Mouse (Mus musculus): ENCODE data around the gene Rhox2g. TPM values are rescaled to one million over a fixed set of nuclear protein-coding genes. Genes with fewer than 3 reads are reported as not detected.
"Not testable (repeated sequence)": the region's sequence is repeated elsewhere in the genome, so short reads cannot be mapped to it uniquely, and the experiment has no call there.

Rhox2g gene
- polyA plus RNA-seq (2012; rRNA removed) = not detected in 2 replicates

DNA sequence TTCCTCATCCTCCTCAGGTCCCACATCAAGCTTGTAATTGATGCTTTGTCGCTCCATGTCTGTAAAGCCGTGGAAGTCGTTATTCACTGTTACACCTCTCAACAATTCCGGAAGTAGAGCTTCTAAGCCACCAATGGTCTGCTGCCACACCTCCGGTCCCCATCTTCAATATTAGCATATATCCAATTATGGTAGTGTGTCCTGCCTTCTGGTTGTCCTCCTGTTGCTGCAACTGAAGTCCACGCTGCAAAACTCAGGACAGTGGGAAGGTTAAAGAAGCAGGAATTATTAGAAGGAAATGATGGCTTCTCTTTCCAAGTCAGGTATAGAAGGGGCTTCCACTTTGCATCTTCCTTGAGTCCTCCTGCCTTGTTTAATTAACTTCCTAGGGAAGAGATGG is at the start of gene Rhox2g:
Gene Rhox2g, minus strand, starts transcription at position 101 of the 400 bp plus-strand sequence.
- 91% methylated on average over 6 of the region's 6 CpGs for WGBS
- not testable (repeated sequence) for H3K4me3 ChIP-seq (replicated peaks; ENCODE audit: extremely low read depth, low read depth, low read length); DNase-seq; H3K4me1 ChIP-seq (ENCODE audit: control insufficient read depth, insufficient read depth, low read length)

DNA sequence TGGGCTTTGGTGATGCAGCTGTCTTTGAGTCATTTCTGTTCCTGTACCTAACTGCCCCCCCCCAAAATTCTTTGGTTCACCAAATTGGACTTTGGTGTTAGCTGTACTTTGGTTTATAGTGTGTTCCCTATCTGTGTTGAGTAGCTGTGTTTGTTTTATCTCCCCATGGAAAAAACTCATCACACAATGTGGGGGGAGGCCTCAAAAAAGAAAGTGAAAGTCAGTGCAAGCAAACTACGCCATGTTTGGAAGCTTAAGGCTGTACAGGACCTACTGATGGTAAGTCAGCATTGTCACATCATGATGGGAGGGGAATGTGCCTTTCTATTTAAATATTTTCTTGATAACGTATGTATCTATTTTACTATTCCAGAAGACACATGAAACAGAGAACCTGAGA is 49.0 kb upstream of the Rhox2g start:
- no peak overlapping the region for H3K4me3 ChIP-seq (replicated peaks; ENCODE audit: extremely low read depth, low read depth, low read length)
- H3K4me1 ChIP-seq (ENCODE audit: control insufficient read depth, insufficient read depth, low read length) = no peaks in the 10 kb centered on the region
- WGBS = 66% methylated on average over 2 of the region's 2 CpGs
- TF ChIP-seq POLR2A (IDR thresholded peaks at IDR 0.05; ENCODE audit: borderline replicate concordance, extremely low read depth, low read depth, low read length) (no peak), CTCF (IDR thresholded peaks at IDR 0.05; ENCODE audit: insufficient read depth, low read length) (no peak)
- no peak for DNase-seq

DNA sequence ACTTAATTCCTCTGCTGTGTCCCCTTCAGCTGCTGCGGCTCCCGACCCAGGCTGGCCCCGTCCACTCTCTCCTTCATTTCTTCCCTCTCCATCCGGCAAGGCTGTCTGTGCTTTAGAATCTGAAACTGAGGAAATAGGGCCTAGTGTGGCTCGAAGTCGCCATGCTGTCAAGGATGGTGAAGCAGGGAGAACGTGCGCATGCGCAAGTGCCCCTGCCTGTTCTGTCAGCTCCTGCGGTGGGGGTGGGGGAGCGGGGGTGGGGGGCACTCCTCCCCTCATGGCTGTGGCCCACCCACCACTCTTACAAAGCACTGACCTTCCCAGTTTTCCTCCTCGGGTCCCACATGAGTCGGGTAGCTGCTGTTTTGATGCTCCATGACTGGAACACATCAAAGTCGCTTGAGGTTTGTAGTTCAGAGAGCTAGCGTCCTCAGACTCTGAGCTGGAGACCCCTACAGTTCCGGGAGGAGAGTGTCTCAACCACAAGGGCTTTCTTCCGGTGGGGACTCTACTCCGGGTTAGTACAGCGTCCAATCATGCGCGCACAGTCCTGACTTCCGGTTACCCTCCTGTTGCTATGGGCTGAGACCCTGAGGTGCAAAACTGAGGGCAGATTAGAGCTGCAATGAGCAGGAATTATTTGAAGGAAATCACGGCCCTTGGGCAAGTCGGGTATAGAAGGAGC is 39.9 kb upstream of the Rhox2g start:
- TF ChIP-seq CTCF (IDR thresholded peaks at IDR 0.05; ENCODE audit: insufficient read depth, low read length) = no peak
- no peak for TF ChIP-seq POLR2A (IDR thresholded peaks at IDR 0.05; ENCODE audit: borderline replicate concordance, extremely low read depth, low read depth, low read length)
- DNase-seq = no peak
- Histone ChIP-seq H3K4me1 (ENCODE audit: control insufficient read depth, insufficient read depth, low read length) (no peaks in the 10 kb centered on the region), H3K4me3 (replicated peaks; ENCODE audit: extremely low read depth, low read depth, low read length) (no peak overlapping the region)
- 84% methylated on average over 24 of the region's 24 CpGs for WGBS

DNA sequence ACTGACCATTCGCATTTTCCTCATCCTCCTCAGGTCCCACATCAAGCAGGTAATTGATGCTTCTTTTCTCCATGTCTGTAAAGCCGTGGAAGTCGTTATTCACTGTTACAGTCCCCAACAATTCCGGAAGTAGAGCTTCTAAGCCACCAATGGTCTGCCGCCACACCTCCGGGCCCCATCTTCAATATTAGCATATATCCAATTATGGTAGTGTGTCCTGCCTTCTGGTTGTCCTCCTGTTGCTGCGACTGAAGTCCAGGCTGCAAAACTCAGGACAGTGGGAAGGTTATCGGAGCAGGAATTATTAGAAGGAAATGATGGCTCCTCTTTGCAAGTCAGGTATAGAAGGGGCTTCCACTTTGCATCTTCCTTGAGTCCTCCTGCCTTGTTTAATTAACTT is 29.9 kb upstream of the Rhox2g start, which contains the start of gene Rhox2h:
Gene Rhox2h, minus strand, starts transcription at position 101 of the 400 bp plus-strand sequence.
- not testable (repeated sequence) for H3K4me3 ChIP-seq (replicated peaks; ENCODE audit: extremely low read depth, low read depth, low read length); H3K4me1 ChIP-seq (ENCODE audit: control insufficient read depth, insufficient read depth, low read length); DNase-seq
- WGBS = 83% methylated on average over 8 of the region's 8 CpGs

DNA sequence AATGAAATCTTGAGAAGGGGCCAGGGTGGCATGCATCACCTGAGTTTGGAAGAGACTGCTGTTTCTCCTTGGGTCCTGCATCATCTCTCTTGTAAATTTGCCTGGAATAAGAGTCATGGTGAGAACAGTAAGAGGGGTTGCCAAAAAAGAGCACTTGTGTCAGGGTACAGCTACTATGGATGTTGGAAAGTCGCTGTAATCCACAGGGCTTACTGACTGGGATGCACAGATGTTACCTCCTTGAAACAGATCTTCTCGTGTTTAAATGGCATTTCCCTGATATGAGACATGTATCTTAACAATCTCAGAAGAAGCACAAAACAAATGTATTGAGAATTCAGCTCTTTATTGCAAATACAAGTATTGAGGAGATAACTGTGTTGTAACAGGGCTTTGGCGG is 25.4 kb upstream of the Rhox2g start, which contains the start of gene Rhox3h:
Gene Rhox3h, minus strand, starts transcription at position 101 of the 400 bp plus-strand sequence.
- WGBS = 100% methylated on average over 1 of the region's 3 CpGs
- not testable (repeated sequence) for DNase-seq; H3K4me1 ChIP-seq (ENCODE audit: control insufficient read depth, insufficient read depth, low read length); H3K4me3 ChIP-seq (replicated peaks; ENCODE audit: extremely low read depth, low read depth, low read length)

DNA sequence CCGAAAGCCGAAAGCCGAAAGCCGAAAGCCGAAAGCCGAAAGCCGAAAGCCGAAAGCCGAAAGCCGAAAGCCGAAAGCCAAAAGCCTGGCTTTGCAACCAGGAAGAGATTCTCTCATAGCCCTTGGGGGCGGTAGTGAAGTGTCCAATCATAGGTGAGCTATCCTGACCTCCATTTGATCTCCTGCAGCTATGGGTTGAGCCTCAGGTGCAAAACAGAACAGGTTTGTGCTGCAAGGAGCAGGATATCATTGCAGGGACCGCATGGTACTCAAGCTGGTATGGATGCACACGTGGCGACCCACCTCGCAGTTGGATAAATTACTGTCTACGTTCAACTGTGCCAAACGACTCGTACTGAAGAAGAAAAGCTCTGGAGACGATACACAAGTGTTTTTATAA is 8.0 kb upstream of the Rhox2g start, which contains the start of gene Rhox4g:
Gene Rhox4g, minus strand, starts transcription at position 101 of the 400 bp plus-strand sequence.
- WGBS = 89% methylated on average over 19 of the region's 20 CpGs
- H3K4me3 ChIP-seq (replicated peaks; ENCODE audit: extremely low read depth, low read depth, low read length); DNase-seq; H3K4me1 ChIP-seq (ENCODE audit: control insufficient read depth, insufficient read depth, low read length): not testable (repeated sequence)

DNA sequence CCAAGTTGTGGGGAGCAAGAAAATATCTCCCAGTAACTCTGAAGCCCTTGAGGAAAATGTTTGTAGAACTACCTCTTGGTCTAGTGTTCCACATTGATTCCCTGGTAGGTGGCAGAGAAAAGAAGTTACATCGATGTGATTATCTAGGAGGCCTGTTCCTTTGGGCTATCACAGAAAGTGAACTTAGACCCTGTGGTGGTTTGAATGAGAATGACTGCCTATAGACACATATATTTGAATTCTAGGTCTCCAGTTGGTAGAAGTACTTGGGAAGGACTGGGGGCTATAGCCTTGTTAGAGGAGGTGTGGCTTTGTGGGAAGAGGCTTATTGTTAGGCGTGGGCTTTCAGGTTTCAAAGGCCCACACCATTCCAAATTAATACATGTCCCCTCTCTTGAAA is 14.8 kb downstream of the Rhox2g start, which contains the start of gene Rhox3g:
Gene Rhox3g, minus strand, starts transcription at position 101 of the 400 bp plus-strand sequence.
- not testable (repeated sequence) for DNase-seq; H3K4me1 ChIP-seq (ENCODE audit: control insufficient read depth, insufficient read depth, low read length); H3K4me3 ChIP-seq (replicated peaks; ENCODE audit: extremely low read depth, low read depth, low read length)
- 87% methylated on average over 2 of the region's 2 CpGs for WGBS

DNA sequence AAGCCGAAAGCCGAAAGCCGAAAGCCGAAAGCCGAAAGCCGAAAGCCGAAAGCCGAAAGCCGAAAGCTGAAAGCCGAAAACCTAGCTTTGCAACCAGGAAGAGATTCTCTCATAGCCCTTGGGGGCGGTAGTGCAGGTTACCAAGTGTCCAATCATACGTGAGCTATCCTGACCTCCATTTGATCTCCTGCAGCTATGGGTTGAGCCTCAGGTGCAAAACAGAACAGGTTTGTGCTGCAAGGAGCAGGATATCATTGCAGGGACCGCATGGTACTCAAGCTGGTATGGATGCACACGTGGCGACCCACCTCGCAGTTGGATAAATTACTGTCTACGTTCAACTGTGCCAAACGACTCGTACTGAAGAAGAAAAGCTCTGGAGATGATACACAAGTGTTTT is 35.7 kb downstream of the Rhox2g start, which contains the start of gene Rhox4f:
Gene Rhox4f, minus strand, starts transcription at position 101 of the 400 bp plus-strand sequence.
- not testable (repeated sequence) for H3K4me3 ChIP-seq (replicated peaks; ENCODE audit: extremely low read depth, low read depth, low read length); DNase-seq; H3K4me1 ChIP-seq (ENCODE audit: control insufficient read depth, insufficient read depth, low read length)
- 93% methylated on average over 18 of the region's 19 CpGs for WGBS

Other genes with a start within 250 kb of the Rhox2g start
- not detected in 2 replicates for gene Rhox2b, start 231.4 kb downstream of the Rhox2g start, polyA plus RNA-seq (2012; rRNA removed)
- not detected in 2 replicates for gene Rhox4b, start 211.0 kb downstream of the Rhox2g start, polyA plus RNA-seq (2012; rRNA removed)
- gene Rhox2c, start 189.8 kb downstream of the Rhox2g start, polyA plus RNA-seq (2012; rRNA removed) = not detected in 2 replicates
- gene Rhox3c, start 184.9 kb downstream of the Rhox2g start, polyA plus RNA-seq (2012; rRNA removed) = not detected in 2 replicates
- gene Rhox4c, start 163.1 kb downstream of the Rhox2g start, polyA plus RNA-seq (2012; rRNA removed) = not detected in 2 replicates
- gene Rhox2d, start 150.0 kb downstream of the Rhox2g start, polyA plus RNA-seq (2012; rRNA removed) = not detected in 2 replicates
- gene Rhox4d, start 129.1 kb downstream of the Rhox2g start, polyA plus RNA-seq (2012; rRNA removed) = not detected in 2 replicates
- gene Rhox2e, start 113.0 kb downstream of the Rhox2g start, polyA plus RNA-seq (2012; rRNA removed) = not detected in 2 replicates
- not detected in 2 replicates for gene Rhox3e, start 101.5 kb downstream of the Rhox2g start, polyA plus RNA-seq (2012; rRNA removed)
- not detected in 2 replicates for gene Rhox4e, start 86.1 kb downstream of the Rhox2g start, polyA plus RNA-seq (2012; rRNA removed)
- not detected in 2 replicates for gene Rhox2f, start 72.1 kb downstream of the Rhox2g start, polyA plus RNA-seq (2012; rRNA removed)
- gene Rhox3f, start 62.5 kb downstream of the Rhox2g start, polyA plus RNA-seq (2012; rRNA removed) = not detected in 2 replicates
- gene Rhox4f, start 35.8 kb downstream of the Rhox2g start, polyA plus RNA-seq (2012; rRNA removed) = not detected in 2 replicates
- not detected in 2 replicates for gene Rhox3g, start 14.9 kb downstream of the Rhox2g start, polyA plus RNA-seq (2012; rRNA removed)
- not detected in 2 replicates for gene Rhox4g, start 7.9 kb upstream of the Rhox2g start, polyA plus RNA-seq (2012; rRNA removed)
- gene Rhox3h, start 25.3 kb upstream of the Rhox2g start, polyA plus RNA-seq (2012; rRNA removed) = not detected in 2 replicates
- not detected in 2 replicates for gene Rhox2h, start 29.8 kb upstream of the Rhox2g start, polyA plus RNA-seq (2012; rRNA removed)
- not detected in 2 replicates for gene Rhox5, start 161.4 kb upstream of the Rhox2g start, polyA plus RNA-seq (2012; rRNA removed)
- not detected in 2 replicates for gene Rhox6, start 183.4 kb upstream of the Rhox2g start, polyA plus RNA-seq (2012; rRNA removed)
- not detected in 2 replicates for gene Rhox7a, start 188.2 kb upstream of the Rhox2g start, polyA plus RNA-seq (2012; rRNA removed)
- gene Rhox8, start 235.5 kb upstream of the Rhox2g start, polyA plus RNA-seq (2012; rRNA removed) = not detected in 2 replicates

Data from lung, adult 2 months (tissue).